Mouse (Mus musculus): ENCODE results near the gene Fmo1. TPM values are rescaled to one million over a fixed set of nuclear protein-coding genes. Genes with fewer than 3 reads are reported as not detected.

The Fmo1 gene
- polyA plus RNA-seq, 1 experiment, result 25.3 TPM

- H3K4me1 ChIP-seq (ENCODE audit: control insufficient read depth, insufficient read depth, low read length), result no peaks in the 10 kb centered on the region
- no peak overlapping the region for H3K27ac ChIP-seq (ENCODE audit: insufficient read depth, low read length)
- TF ChIP-seq CTCF (IDR thresholded peaks at IDR 0.05; ENCODE audit: extremely low read depth, insufficient read depth, low read length) (no peak), POLR2A (IDR thresholded peaks at IDR 0.05; ENCODE audit: extremely low read depth, insufficient read depth, low read length) (no peak)
- no peak overlapping the region for H3K4me3 ChIP-seq (ENCODE audit: insufficient read depth, low read length)
Observed at GRCm38 (mm10) chr1:162864816-162865492, 1.5 kb downstream of the Fmo1 start.

- TF ChIP-seq POLR2A (IDR thresholded peaks at IDR 0.05; ENCODE audit: extremely low read depth, insufficient read depth, low read length) (no peak), CTCF (IDR thresholded peaks at IDR 0.05; ENCODE audit: extremely low read depth, insufficient read depth, low read length) (no peak)
- no peak overlapping the region for H3K4me3 ChIP-seq (ENCODE audit: insufficient read depth, low read length)
- no peak overlapping the region for H3K27ac ChIP-seq (ENCODE audit: insufficient read depth, low read length)
- H3K4me1 ChIP-seq (ENCODE audit: control insufficient read depth, insufficient read depth, low read length), result no peaks in the 10 kb centered on the region
Observed at GRCm38 (mm10) chr1:162864279-162864678, 2.1 kb downstream of the Fmo1 start.

DNA sequence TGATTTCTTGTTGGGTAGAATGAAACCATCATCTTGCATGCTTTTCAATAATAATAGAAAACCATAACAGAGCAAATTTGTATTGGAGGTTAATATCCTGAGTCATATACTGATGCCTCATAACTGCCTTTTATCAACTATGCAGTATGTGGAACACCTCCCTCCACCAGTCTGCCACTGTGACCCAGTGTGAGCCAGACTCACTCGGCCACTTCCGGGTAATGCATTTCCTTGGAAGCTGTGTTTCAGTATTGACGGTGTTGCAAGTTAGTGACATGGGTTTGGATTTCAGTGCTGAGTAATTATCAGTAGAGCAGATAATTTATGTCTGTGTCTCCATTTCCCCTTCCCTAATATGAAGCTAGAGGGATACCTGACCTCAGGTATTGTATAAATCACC, 2.8 kb downstream of the Fmo1 start:
- H3K4me3 ChIP-seq (ENCODE audit: insufficient read depth, low read length), result no peak overlapping the region
- TF ChIP-seq CTCF (IDR thresholded peaks at IDR 0.05; ENCODE audit: extremely low read depth, insufficient read depth, low read length) (no peak), POLR2A (IDR thresholded peaks at IDR 0.05; ENCODE audit: extremely low read depth, insufficient read depth, low read length) (no peak)
- H3K4me1 ChIP-seq (ENCODE audit: control insufficient read depth, insufficient read depth, low read length), result no peaks in the 10 kb centered on the region
- no peak overlapping the region for H3K27ac ChIP-seq (ENCODE audit: insufficient read depth, low read length)

- H3K4me1 ChIP-seq (ENCODE audit: control insufficient read depth, insufficient read depth, low read length), result no peaks in the 10 kb centered on the region
- TF ChIP-seq POLR2A (IDR thresholded peaks at IDR 0.05; ENCODE audit: extremely low read depth, insufficient read depth, low read length) (no peak), CTCF (IDR thresholded peaks at IDR 0.05; ENCODE audit: extremely low read depth, insufficient read depth, low read length) (no peak)
Observed at GRCm38 (mm10) chr1:162862328-162862727, 4.1 kb downstream of the Fmo1 start.

DNA sequence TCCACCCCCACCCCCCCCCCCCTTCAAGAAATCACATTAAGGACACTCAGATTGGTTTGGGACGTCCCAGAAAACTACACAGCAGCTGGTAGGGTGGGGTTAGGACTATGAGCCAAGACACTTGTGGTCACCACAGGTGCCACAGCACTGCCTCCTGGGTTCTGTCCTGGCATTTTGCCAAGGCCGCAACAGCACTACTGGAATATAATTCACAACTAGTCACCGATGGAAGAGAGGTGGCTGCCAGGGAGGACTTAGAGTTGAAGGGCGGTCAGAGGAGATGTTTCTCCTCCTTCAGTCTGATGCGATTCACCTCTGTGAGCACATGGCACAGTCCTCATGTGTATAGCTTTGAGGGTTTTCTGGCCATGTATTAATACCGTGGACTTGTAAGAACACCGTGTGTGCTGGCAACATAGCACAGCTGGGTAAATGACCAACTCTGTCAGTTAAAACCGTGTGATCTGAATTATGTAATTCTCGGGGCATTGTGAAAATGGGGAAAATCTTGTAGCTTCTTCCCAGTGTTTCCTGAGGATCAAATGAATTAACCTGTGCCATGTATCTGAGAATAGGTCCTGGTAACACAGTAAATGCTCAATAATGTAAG, 6.3 kb downstream of the Fmo1 start:
- TF ChIP-seq CTCF (IDR thresholded peaks at IDR 0.05; ENCODE audit: extremely low read depth, insufficient read depth, low read length) (no peak), POLR2A (IDR thresholded peaks at IDR 0.05; ENCODE audit: extremely low read depth, insufficient read depth, low read length) (no peak)

More at GRCm38 (mm10) chr1:162862328-162862727, 4.1 kb downstream of the Fmo1 start:
- Histone ChIP-seq H3K4me3 (ENCODE audit: insufficient read depth, low read length) (no peak overlapping the region), H3K27ac (ENCODE audit: insufficient read depth, low read length) (no peak overlapping the region)

DNA sequence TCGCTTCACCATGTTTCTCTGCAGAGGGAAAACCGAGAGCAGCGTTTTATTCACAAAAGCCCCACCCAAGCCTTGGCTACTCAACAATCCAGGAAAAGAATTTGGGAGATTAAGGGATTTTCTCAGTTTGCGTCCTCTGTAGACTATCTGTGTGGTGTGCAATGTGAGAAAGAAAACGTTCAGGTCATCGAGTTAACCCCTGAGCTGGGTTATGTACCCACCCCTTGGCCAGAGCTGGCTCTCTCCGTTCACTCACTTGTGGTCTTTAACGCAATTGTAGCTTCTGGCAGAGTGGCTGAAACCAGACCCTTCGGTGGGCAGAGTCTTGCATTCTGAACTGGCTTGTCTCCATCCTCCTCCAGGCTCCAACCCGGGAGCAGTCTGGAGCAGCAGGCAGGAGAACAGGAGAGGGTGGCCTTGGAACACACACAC, 6.8 kb downstream of the Fmo1 start:
- Histone ChIP-seq H3K27ac (ENCODE audit: insufficient read depth, low read length) (no peak overlapping the region), H3K4me1 (ENCODE audit: control insufficient read depth, insufficient read depth, low read length) (no peaks in the 10 kb centered on the region), H3K4me3 (ENCODE audit: insufficient read depth, low read length) (peak overlapping the region; percentile 13; the same call in 1 of the 2 replicates)
- TF ChIP-seq CTCF (IDR thresholded peaks at IDR 0.05; ENCODE audit: extremely low read depth, insufficient read depth, low read length) (no peak), POLR2A (IDR thresholded peaks at IDR 0.05; ENCODE audit: extremely low read depth, insufficient read depth, low read length) (no peak)

More for the DNA sequence above, 6.3 kb downstream of the Fmo1 start:
- no peak overlapping the region for H3K4me3 ChIP-seq (ENCODE audit: insufficient read depth, low read length)
- H3K4me1 ChIP-seq (ENCODE audit: control insufficient read depth, insufficient read depth, low read length), result no peaks in the 10 kb centered on the region
- no peak overlapping the region for H3K27ac ChIP-seq (ENCODE audit: insufficient read depth, low read length)

DNA sequence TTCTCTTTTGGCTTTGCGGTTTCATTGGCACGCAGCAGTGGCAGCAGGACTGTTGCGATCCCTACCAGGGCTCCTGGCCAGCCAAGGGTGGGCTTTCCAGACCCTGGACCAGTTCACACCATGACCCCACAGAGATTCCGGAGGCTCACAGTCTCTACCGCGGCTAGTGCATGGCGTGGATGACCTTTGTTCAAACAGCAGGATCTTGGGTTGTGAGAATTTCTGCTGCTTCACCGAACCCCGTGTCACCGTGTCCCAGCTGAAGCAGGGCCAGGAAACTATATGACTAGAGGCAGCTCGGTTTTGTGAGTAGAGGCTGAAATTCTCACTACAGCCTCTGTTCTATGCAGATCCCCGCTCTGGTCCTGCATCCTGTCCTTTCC, 7.7 kb downstream of the Fmo1 start:
- H3K4me1 ChIP-seq (ENCODE audit: control insufficient read depth, insufficient read depth, low read length), result no peaks in the 10 kb centered on the region
- H3K27ac ChIP-seq (ENCODE audit: insufficient read depth, low read length), result peak overlapping the region; percentile 18; the same call in 1 of the 2 replicates
- no peak for TF ChIP-seq CTCF (IDR thresholded peaks at IDR 0.05; ENCODE audit: extremely low read depth, insufficient read depth, low read length)
- TF ChIP-seq POLR2A (IDR thresholded peaks at IDR 0.05; ENCODE audit: extremely low read depth, insufficient read depth, low read length), result no peak
- H3K4me3 ChIP-seq (ENCODE audit: insufficient read depth, low read length), result peak overlapping the region; percentile 33

- Histone ChIP-seq H3K27ac (ENCODE audit: insufficient read depth, low read length) (no peak overlapping the region), H3K4me1 (ENCODE audit: control insufficient read depth, insufficient read depth, low read length) (no peaks in the 10 kb centered on the region), H3K4me3 (ENCODE audit: insufficient read depth, low read length) (peak overlapping the region; percentile 33)
- no peak for TF ChIP-seq POLR2A (IDR thresholded peaks at IDR 0.05; ENCODE audit: extremely low read depth, insufficient read depth, low read length)
- TF ChIP-seq CTCF (IDR thresholded peaks at IDR 0.05; ENCODE audit: extremely low read depth, insufficient read depth, low read length), result no peak
Observed at GRCm38 (mm10) chr1:162857766-162858747, 8.4 kb downstream of the Fmo1 start.

DNA sequence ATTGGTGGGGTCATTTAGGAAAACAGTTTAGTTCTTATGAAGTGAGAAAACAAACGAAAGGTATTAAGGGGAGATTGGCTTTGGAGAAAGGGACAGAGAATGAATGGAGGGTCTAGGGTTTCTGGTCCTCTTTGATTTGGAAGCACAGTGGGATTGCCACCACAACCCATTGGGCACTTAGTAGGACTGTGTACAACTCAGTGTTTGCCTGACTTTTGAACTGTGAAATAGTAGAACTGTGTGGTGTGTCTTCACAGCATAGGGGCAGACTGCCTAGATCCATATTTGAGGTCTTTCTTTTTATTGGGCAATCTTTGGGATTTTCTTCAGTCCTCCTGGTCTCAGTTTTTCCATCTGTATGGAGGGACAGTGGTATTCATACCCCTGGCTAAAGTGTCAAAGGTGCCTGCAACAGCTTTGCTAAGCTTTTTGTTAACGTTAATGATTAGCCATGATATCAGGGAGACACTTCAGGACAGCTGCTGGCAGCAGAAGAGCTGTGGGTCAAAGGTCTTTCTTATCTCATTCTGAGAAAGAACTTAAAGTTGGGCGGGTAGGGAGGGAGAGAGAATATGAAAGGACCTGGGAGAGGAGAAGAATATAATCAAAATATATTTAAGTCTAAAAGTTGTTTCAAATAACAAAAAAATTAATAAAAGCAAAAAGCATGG, 12.5 kb downstream of the Fmo1 start:
- no peak overlapping the region for H3K4me3 ChIP-seq (ENCODE audit: insufficient read depth, low read length)

More for the DNA sequence above, 12.5 kb downstream of the Fmo1 start:
- TF ChIP-seq CTCF (IDR thresholded peaks at IDR 0.05; ENCODE audit: extremely low read depth, insufficient read depth, low read length) (no peak), POLR2A (IDR thresholded peaks at IDR 0.05; ENCODE audit: extremely low read depth, insufficient read depth, low read length) (no peak)
- no peaks in the 10 kb centered on the region for H3K4me1 ChIP-seq (ENCODE audit: control insufficient read depth, insufficient read depth, low read length)
- no peak overlapping the region for H3K27ac ChIP-seq (ENCODE audit: insufficient read depth, low read length)
